Mouse (Mus musculus) gonadal fat pad, adult 2 months (tissue): ENCODE results near the gene Iffo2. TPM values are rescaled to one million over a fixed set of nuclear protein-coding genes. Genes with fewer than 3 reads are reported as not detected.

Experiments used
- DNase-seq: peaks from one replicate; pipeline ENCODE4 v3.0.0-alpha.2; 2012; ENCODE audit warnings: low read depth
- polyA plus RNA-seq: library from polyadenylated mRNA; depleted of rRNA; stranded (reverse); fragments of >200 nt; gene quantifications from 2 replicates; pipeline ENCODE4 v1.2.3, GENCODE M21; 2012

The Iffo2 gene
- polyA plus RNA-seq, 1 experiment, result 7.3 TPM

DNA sequence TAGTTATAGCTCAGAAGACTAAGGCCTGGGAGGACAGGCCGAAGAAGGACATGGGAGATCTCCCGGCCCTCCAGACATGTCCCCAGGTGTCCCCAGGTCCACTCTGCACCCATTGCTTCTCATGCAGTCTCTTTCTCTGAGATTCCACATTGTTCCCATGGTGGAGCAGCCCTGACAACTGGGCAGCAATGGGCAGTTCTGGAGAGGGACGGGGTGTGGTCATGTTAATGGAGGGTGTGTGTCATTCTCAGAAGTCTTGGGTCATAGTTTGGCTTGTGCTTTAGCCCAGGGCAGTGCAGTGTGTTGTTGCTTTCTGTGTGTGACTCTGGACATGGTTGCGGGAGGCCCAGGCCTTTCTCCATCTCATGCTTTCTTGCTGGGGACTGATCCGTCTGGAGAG is 76.4 kb downstream of the Iffo2 start:
- no peak for DNase-seq

DNA sequence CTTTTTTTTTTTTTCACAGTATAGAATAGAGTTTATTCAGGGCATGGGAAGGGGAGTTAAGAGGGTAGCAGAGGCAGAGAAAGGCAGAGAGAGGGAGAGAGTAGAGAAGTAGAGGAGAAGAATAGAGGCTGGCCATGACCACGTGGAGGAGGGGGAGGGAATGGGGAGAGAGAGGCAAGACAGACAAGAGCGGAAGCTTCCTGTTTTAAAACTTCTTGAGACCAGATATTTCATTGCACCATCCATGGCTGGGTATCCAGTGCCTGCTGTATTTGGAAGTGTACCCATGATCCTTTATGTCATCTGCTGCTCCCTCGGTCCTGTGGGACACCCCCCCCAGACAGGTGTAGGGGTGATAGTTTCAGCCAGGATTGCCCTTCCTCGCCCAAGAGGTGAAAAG is 78.6 kb downstream of the Iffo2 start:
- DNase-seq, result no peak

DNA sequence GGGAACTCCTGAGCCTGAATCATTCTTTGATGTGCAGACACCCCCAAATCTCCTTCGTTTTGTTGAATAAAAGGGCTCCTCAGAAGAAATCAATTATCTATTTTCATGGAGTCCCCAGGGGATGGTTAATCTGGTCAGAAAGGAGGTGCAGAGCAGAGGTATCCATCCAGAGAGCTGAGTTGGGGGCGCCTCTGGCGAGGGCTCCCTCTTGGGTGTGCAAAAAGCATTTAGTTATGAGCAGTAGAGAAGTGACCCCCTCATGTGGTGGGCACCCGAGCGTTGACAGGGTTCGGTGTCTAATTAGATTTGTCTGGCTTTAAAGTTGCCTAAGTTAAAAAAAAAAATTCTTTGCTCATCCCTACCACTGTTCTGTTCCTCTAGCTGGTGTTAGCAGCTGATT is 80.6 kb downstream of the Iffo2 start:
- DNase-seq, result no peak

DNA sequence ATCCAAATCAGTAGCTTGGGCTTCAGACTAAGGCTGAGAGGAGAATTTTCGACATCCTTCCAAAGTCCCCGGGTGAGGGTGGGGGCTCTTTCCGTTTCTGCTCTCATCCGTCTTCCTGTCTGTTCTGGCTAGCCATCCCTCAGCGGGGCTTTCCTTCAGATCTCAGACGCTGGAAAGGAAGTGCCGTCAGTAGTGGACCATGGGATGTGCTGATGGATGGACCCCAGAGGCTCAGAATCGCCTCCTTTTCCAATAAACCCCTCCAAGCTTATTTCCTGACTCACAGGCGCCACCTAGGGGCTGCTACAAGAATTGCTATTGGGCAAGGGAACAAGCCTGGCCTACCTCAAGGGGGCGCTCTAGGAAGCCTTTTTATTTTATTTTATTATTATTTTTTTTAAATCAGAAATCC is 81.2 kb downstream of the Iffo2 start:
- no peak for DNase-seq

DNA sequence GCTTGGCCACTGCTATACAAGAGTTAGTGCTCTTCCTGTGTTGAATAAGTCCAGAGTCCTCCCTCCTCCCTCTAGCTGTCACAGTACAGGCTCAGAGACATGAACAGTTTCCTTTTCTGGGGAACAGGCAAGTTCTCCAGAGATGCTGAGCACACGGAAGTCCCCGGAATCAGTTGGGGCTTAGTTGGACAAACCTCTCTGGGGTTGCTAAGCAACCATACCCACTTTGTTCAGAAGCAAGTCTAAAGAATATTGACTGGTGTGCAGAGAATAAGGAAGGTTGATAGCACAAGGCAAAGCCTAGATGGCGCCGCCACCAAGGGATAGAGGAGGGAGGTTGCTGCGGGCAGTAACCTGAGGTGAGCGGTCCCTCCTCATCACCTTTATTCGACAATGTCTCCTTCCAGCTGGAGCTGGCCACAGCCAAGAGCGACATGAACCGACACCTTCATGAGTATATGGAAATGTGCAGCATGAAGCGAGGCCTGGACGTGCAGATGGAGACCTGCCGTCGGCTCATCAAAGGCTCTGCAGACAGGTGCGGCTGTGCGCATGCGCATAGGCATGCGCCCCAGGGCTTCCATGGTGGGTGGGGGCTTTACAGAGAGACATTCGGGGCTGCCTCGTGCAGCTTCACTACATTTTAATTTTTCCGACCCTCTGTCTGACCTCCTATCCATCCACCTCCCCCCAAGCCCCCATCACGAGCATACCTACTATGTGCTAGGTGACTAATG is 84.3 kb downstream of the Iffo2 start:
- no peak for DNase-seq

DNA sequence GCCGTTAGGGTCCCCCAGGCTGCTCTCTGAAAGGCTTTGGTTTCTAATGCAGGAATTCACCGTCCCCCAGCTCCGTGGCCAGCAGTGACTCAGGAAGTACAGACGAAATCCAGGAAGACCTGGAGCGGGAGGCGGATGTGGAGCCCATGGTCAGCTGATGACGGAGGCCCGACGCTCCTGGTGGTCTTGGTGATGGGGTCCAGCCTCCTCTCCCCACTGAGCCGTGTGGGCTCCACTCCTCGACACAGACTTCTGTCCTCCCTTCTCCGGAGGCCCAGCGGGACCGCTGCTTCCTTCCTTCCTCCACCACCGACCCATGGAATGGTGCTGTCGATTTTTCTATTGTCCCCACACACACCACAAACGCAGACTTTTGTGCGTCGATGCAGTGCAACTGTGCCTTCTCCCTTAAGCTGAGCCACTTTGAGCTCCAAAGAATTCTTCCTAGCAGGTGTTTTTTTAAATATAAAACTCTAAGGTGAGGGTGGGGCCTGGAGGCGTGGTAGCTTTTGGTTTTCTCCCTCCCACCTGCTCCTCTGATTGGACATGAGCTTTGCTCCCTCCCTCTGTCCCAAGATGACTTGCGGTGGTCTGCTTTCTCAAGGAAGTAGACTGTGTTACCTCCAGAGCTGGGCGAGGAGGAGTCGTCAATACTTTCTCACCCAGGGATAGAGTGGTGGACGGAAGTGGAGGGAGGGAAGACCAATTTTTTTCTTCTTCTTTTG is 86.1 kb downstream of the Iffo2 start:
- DNase-seq, result no peak

DNA sequence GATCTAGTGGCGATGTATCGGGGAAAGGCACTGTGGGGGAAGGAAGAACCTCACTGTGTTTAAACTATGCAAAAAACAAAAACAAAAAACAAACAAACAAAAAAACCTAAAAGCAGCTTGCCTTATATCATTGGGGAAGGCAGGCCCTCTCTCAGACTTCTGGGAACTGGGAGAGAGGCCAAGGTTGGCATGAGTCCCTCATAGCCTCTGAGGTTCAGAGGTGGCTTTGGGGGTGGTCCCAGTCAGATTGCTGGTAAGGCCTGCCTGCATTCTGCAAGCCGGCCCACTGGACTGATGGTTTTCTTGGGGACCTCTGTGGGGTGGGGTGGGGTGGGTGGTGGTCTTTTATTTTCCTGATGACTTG is 86.6 kb downstream of the Iffo2 start:
- no peak for DNase-seq

DNA sequence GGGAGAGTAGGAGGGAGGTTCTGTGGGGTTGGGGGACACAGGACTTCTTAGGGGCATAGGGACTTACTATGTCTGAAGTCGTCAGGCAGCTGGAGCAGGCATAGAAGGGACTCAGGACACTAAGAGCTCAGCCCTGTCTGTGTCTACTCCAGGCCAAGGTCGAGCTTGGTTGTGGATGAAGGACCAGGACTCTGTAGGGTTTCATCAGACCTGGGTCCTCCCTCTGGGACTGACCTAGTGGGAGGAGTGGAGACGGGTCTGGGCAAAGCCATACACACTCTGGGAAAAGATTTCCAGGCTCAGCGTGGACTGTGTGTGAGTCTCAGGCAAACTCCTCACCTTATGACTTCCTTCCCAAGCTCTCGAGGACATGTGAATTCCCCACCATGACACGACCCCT is 89.4 kb downstream of the Iffo2 start:
- DNase-seq, result no peak

DNA sequence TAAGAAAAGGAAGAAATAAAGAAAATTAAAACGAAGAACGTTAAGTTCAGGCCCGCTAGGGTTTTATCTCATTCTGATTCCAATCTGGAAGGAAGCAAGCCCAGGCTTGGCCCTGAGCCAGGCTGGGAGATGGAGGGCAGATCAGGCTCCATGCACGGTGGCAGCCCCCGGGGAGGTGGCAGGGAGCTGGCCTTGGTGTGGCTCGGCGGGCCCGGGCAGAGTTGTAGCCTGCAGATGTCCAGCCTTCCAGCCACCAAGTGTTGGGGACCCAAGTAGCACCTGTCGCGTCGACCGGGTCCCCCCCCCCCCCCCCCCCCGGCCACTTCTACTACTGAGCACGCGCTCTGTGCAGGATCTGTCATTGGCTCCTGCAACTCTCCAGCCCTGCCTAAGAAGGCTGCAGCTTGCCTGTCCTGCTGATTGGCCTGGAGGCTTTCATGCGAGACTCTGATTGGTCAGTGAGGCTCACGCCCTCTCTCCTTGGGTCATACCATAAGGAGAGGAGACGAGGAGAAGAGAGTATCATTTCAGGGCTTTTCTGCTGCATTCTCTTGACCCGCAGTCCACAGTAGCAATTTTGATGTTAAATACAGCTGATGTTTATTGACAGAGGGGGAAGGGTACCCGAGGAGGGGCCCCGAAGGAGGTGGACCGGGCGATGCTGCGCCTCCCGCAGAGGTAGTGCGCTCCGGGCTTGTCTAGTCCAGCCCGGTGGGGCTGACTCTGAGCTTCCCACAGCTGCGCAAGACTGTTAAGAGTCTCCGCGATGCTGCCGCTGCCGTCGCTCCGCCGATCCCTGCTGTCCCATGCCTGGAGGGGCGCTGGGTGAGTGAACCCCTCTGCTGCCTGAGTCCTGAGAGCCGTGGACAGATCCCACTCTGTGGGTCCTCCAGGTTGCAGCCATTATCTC is 92.3 kb downstream of the Iffo2 start, which contains the start of gene Aldh4a1:
TSS of gene Aldh4a1 (plus strand) at position 494 of the 910 bp plus-strand sequence.
- peak; percentile 88 for DNase-seq

DNA sequence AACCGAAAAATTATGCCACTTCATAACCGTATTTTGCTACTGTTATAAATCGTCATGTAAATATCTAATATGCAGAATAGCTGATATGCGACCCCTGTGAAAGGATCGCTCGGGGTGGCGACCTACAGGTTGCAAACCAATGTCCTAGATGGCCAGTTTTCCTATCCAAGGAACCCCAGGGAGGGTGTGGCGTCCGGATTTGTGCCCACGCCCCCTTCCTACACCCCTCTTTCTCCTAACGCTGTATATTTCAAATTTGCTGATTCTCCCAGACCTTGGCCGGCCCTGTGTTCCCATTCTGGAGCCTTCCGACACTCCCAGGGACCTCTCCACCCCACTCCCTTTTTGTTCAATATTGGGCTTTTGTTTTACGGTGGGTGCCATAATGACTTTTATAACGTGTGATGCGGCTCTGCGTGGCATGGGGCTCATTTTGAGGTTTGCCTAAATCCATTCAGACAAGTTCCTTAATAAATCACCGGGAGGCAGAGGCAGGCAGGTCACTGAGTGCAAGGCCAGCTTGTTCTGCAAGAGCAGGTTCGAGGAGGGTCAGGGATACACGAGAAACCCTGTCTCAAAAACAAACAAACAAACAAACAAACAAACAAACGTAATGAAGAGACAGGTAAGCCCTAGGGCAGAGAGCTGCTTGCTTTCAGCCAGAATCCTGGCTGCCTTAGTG is 93.2 kb downstream of the Iffo2 start:
- DNase-seq, result no peak

DNA sequence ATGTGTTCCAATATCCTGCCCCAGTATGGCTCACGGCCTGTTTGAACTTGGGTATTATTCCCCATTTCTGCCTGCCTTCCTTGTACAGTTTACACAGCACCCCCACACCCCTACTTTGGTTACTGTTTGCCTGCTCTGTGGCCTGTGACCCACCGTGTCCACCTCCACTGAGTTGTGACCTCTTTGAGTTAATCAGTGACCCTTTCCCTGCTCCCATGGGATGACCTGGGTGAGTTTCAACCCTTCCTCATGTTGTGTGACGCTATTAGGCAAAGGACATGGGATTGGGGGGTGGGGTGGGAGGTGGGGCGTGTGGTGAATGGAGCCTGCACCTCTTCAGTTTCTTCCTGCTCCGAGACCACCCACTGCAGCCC is 93.8 kb downstream of the Iffo2 start:
- no peak for DNase-seq

DNA sequence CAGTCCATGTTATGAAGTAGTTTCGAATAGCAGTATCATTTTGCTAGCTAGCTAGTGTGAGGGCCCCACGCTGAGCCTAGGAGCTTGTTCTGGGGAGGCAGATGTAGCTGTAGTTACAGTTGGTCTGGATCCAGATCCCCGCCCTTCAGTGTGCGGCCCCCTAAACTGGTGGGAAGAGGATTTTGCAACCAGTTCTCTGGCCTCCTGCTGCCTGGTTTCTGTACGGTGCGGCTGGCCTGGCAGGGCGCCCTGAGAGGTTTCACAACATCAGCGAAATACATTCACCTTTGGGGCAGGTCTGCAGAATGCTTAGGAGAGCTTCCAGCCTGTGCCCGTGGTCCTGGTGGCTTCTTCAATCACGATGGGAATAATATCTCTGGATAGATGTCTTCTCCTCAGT is 94.4 kb downstream of the Iffo2 start:
- DNase-seq, result no peak

DNA sequence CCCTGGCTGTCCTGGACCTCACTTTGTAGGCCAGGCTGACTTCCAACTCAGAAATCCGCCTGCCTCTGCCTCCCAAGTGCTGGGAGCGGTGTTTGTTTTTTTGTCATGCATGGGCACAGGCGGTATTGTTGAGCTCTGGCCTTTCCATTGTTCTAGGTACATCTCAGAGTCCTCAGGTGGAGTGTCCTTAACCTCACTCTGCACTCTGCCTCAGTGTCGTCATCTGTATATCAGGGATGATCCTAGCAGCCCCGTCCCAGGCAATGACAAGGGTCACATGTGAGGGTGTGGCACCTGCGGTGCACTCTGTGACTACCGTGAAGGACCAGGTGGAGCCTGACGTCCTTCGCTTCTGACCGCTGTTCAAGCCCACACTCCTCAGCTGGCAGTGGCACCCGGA is 97.0 kb downstream of the Iffo2 start:
- DNase-seq, result no peak

DNA sequence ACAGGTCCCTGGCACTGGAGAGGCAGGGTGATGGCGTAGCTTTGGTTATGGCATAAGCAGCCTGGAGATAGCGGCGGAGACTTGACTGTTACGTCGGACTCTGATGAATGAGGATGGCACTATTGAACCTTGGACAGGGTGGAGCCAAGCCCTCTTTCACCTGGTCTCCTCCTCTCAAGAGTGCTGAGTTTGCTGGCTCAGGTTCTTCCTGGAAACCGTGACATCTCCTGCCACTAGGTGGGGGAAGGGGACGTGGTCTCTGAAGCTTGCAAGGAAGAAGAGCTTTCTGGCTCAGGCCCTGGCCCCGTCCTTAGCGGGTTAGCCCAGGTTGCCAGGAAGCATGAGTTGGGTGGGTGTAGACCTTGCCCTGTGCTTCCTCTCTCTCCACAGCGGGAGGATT is 99.8 kb downstream of the Iffo2 start:
- DNase-seq, result no peak

DNA sequence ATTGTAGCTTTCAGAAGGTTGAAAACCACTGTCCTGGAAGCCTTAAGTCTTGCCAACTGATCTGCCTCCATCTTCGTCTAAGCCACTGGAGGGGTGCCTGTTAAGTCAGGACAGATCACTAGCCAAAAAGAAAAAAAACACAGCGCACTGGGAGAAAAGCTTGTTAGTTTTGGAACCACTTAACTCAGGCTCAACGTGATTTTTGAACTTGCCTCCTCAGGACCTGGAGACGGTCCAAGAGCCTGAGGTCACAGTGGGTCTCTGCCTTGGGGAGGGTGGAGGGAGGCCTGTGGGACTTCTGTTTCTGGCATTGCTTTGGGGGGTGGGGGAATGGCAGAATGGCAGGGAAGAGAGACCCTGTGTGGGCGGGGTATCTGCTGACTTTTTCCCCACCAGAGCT is 100.8 kb downstream of the Iffo2 start:
- DNase-seq, result no peak

DNA sequence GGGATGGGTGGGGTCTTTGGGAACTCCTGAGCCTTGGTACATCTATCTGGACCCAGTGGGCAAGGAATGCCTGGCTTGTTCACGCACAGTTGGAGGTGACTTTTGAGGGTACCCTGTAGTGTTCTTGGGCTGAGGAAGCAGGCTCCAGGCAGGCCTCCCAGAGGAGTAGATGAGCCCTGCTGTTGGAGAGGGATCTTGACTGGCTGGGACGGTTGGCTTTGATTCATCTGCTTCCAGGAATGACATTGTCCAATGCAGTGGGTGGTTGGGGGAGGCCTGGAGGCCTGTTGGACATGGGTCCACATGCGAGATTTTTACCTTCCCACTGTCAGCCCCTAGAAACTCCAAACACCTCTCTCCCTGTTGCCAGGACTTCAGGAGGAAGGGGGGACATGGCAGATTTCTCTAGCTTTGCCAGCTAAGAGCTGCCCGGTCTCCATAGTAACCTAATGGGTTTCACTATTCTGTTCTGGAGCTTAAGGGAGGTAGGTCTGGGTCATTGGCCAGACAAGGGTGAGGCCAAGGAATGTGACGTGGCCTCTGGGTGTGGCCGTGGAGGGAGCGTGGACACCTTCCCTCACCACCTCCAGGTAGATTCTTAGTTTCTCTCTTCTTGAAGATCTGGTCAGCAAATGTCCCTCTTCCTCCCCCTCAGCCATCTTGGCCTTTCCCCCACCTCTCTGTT is 101.4 kb downstream of the Iffo2 start:
- DNase-seq, result no peak

DNA sequence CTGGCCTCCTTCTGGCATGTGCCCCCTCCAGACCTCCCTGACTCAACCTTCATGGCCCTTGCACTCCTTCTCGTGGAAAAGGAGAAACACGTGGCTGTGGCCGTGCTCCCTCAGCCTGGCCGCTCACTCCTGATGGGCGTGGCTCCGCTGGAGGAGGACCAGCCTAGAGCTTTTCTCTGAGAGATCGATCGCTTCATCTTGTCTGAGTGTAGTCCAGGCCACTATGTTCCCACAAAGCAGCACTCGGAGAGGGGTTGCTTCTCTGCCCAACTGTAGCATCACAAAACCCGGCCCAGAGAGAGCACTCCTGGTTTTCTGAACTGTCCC is 101.9 kb downstream of the Iffo2 start:
- DNase-seq, result no peak

DNA sequence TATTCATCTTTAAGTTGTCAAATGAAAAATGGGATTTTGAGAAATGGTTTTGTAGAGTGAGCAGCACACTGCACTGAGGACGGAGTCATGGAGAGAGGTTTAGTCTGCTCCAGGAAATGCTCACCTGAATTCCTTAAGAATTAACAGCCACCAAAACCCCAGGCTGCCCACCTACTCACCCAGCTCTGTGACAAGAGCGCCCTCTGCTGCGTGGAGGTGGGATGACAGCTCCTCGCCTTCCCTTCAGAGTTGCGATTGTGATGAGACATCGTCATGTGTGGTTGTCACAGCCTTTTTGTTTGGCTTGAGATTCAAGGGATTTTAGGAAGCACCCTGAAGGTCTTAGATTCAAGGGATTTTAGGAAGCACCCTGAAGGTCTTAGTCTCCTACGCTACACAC is 106.0 kb downstream of the Iffo2 start:
- DNase-seq, result no peak

DNA sequence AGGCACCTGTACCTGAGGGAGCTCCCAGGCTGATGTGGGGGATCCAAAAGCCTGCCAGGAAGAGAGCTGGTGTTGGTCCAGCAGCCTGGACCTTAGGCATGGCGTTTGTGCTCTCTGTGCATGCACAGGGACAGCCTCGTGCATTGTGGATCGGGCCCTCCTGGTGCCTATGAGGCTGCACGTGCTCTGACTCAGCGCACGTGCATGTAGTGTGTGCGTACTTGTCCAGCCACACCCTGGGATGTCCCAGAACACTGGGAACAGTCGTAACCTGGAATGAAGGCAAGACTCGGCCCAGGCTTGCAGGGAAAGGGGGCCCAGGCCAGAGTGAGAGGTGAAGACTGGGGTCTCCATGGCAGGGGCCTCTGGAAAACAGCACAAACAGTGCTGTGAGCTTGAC is 107.5 kb downstream of the Iffo2 start:
- DNase-seq, result no peak

DNA sequence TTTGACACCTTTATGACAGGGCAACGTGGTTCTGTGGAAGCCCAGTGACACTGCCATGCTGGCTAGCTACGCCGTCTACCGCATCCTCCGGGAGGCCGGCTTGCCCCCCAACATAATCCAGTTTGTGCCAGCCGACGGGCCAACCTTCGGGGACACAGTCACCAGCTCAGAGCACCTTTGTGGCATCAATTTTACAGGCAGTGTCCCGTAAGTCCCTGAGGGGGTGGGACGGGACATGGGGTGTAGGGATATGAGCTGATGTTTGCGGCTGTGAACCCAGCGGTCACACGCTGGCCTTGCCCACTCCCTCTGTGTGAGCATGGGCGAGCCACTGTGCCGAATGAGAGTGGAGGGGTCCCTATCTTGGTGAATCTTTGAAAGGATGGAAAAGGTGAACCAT is 108.0 kb downstream of the Iffo2 start:
- no peak for DNase-seq

DNA sequence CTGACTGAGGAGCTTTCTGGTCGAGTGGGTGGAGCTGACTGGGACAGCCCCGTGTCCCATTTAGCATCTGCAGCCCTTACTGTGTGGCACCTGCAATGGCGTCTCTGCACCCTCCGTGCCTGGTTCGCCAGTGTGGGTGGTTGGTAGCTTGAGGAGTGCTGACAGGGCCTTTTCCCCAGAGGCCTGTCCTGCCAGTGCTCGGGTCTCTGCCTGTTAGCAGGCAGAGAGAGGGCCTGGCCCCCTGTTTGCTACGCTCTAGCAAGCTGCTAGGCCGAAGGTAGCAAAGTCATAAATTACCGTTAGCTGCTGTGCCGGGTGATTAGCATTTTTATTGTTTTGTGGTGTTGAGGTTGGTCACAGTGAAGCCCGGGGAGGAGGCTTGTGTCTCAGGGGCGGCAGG is 109.5 kb downstream of the Iffo2 start:
- no peak for DNase-seq

DNA sequence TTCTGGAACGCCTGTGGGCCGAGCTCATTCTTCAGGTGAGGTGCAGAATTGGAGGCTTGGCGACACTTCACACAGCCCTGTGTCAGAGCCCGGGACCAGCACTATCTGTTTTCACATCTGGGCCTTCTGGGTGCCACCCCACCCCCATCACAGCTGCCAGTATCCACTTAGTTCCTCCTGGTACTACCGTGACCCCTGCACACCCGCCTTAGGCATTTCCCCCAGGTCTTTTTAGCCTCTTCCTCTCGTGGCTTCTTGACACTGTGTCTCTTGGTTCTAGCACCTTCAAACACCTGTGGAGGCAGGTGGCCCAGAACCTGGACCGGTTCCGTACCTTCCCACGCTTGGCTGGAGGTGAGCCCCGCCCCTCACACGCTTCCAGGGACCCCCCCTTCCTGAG is 110.0 kb downstream of the Iffo2 start:
- DNase-seq, result no peak
